Mouse (Mus musculus): Measurements from ENCODE around the gene Osgin1. TPM values are rescaled to one million over a fixed set of nuclear protein-coding genes. Genes with fewer than 3 reads are reported as not detected.
A peak's percentile ranks its signal among the peaks of the same experiment; 100 is the strongest.

Gene Osgin1
- polyA plus RNA-seq, 1 experiment from 2014 or later = 0.60 TPM

GRCm38 (mm10) chr8:119424740-119425139 lies 9.2 kb upstream of the Osgin1 start:
- H3K4me1 ChIP-seq = peaks cover 30% of the 10 kb centered on the region
- H3K27me3 ChIP-seq = no peaks in the 10 kb centered on the region
- H3K27ac ChIP-seq = 0 out of 2 replicates have a peak overlapping the region, but pooled peaks have one; percentile 2
- no peak for ATAC-seq (ENCODE audit: insufficient number of reproducible peaks, insufficient read depth, low FRiP score, low TSS enrichment, low read depth)
- no peaks in the 10 kb centered on the region for H3K9me3 ChIP-seq
- WGBS = 74% methylated on average over 10 of the region's 10 CpGs
- no peak overlapping the region for H3K4me3 ChIP-seq
- no peak overlapping the region for H3K4me2 ChIP-seq
- no peak overlapping the region for H3K9ac ChIP-seq
- no peaks in the 10 kb centered on the region for H3K36me3 ChIP-seq

- Histone ChIP-seq H3K27ac (no peak overlapping the region), H3K27me3 (no peaks in the 10 kb centered on the region), H3K9me3 (no peaks in the 10 kb centered on the region), H3K9ac (no peak overlapping the region), H3K4me2 (no peak overlapping the region), H3K4me3 (no peak overlapping the region), H3K36me3 (no peaks in the 10 kb centered on the region), H3K4me1 (peaks cover 31% of the 10 kb centered on the region)
- ATAC-seq (ENCODE audit: insufficient number of reproducible peaks, insufficient read depth, low FRiP score, low TSS enrichment, low read depth) = no peak
- WGBS = 88% methylated on average over 10 of the region's 10 CpGs
These were observed 8.4 kb upstream of the Osgin1 start for GRCm38 (mm10) chr8:119425533-119425932.

- WGBS = 77% methylated on average over 6 of the region's 6 CpGs
- H3K27me3 ChIP-seq = no peaks in the 10 kb centered on the region
- H3K4me1 ChIP-seq = peaks cover 28% of the 10 kb centered on the region
- H3K27ac ChIP-seq = 0 out of 2 replicates have a peak overlapping the region, but pooled peaks have one; percentile 33
- H3K9me3 ChIP-seq = no peaks in the 10 kb centered on the region
- no peak overlapping the region for H3K9ac ChIP-seq
- ATAC-seq (ENCODE audit: insufficient number of reproducible peaks, insufficient read depth, low FRiP score, low TSS enrichment, low read depth) = no peak
- no peak overlapping the region for H3K4me3 ChIP-seq
- no peak overlapping the region for H3K4me2 ChIP-seq
- H3K36me3 ChIP-seq = no peaks in the 10 kb centered on the region
These were observed 7.7 kb upstream of the Osgin1 start for GRCm38 (mm10) chr8:119426069-119426735.

- WGBS = 74% methylated on average over 12 of the region's 12 CpGs
- Histone ChIP-seq H3K4me1 (peaks cover 14% of the 10 kb centered on the region), H3K4me3 (no peak overlapping the region), H3K9me3 (no peaks in the 10 kb centered on the region), H3K36me3 (no peaks in the 10 kb centered on the region), H3K4me2 (no peak overlapping the region), H3K27ac (no peak overlapping the region), H3K9ac (no peak overlapping the region), H3K27me3 (no peaks in the 10 kb centered on the region)
- no peak for ATAC-seq (ENCODE audit: insufficient number of reproducible peaks, insufficient read depth, low FRiP score, low TSS enrichment, low read depth)
These were observed 6.1 kb upstream of the Osgin1 start for GRCm38 (mm10) chr8:119427634-119428349.

- Histone ChIP-seq H3K9ac (no peak overlapping the region), H3K4me2 (no peak overlapping the region), H3K4me3 (no peak overlapping the region), H3K27me3 (no peaks in the 10 kb centered on the region), H3K9me3 (no peaks in the 10 kb centered on the region), H3K27ac (no peak overlapping the region), H3K36me3 (no peaks in the 10 kb centered on the region), H3K4me1 (peaks cover 14% of the 10 kb centered on the region)
- 59% methylated on average over 7 of the region's 7 CpGs for whole genome bisulfite sequencing
- ATAC-seq (ENCODE audit: insufficient number of reproducible peaks, insufficient read depth, low FRiP score, low TSS enrichment, low read depth) = no peak
These were observed 5.6 kb upstream of the Osgin1 start for GRCm38 (mm10) chr8:119428350-119428740.

GRCm38 (mm10) chr8:119428766-119429327 lies 5.1 kb upstream of the Osgin1 start:
- H3K4me2 ChIP-seq = no peak overlapping the region
- no peaks in the 10 kb centered on the region for H3K27me3 ChIP-seq
- no peak for ATAC-seq (ENCODE audit: insufficient number of reproducible peaks, insufficient read depth, low FRiP score, low TSS enrichment, low read depth)
- 76% methylated on average over 5 of the region's 5 CpGs for WGBS
- peaks cover 11% of the 10 kb centered on the region for H3K4me1 ChIP-seq
- no peaks in the 10 kb centered on the region for H3K36me3 ChIP-seq
- no peak overlapping the region for H3K9ac ChIP-seq
- no peak overlapping the region for H3K27ac ChIP-seq
- no peak overlapping the region for H3K4me3 ChIP-seq
- no peaks in the 10 kb centered on the region for H3K9me3 ChIP-seq

- Histone ChIP-seq H3K4me1 (peaks cover 8% of the 10 kb centered on the region), H3K27me3 (no peaks in the 10 kb centered on the region), H3K4me2 (no peak overlapping the region), H3K4me3 (no peak overlapping the region), H3K9ac (no peak overlapping the region), H3K36me3 (no peaks in the 10 kb centered on the region), H3K27ac (no peak overlapping the region; the same call in 1 of the 2 replicates), H3K9me3 (no peaks in the 10 kb centered on the region)
- WGBS = 73% methylated on average over 3 of the region's 3 CpGs
- ATAC-seq (ENCODE audit: insufficient number of reproducible peaks, insufficient read depth, low FRiP score, low TSS enrichment, low read depth) = no peak
These were observed 4.4 kb upstream of the Osgin1 start for GRCm38 (mm10) chr8:119429552-119429951.

- Histone ChIP-seq H3K4me1 (peaks cover 8% of the 10 kb centered on the region), H3K4me3 (no peak overlapping the region), H3K9me3 (no peaks in the 10 kb centered on the region), H3K27me3 (no peaks in the 10 kb centered on the region), H3K4me2 (no peak overlapping the region), H3K27ac (no peak overlapping the region), H3K36me3 (no peaks in the 10 kb centered on the region), H3K9ac (no peak overlapping the region)
- ATAC-seq (ENCODE audit: insufficient number of reproducible peaks, insufficient read depth, low FRiP score, low TSS enrichment, low read depth) = no peak
- 58% methylated on average over 8 of the region's 8 CpGs for WGBS
These were observed 3.7 kb upstream of the Osgin1 start for GRCm38 (mm10) chr8:119430250-119430649.

GRCm38 (mm10) chr8:119430690-119431089 lies 3.2 kb upstream of the Osgin1 start:
- no peaks in the 10 kb centered on the region for H3K9me3 ChIP-seq
- no peaks in the 10 kb centered on the region for H3K36me3 ChIP-seq
- WGBS = 73% methylated on average over 7 of the region's 7 CpGs
- H3K4me3 ChIP-seq = no peak overlapping the region
- peaks cover 8% of the 10 kb centered on the region for H3K4me1 ChIP-seq
- H3K9ac ChIP-seq = no peak overlapping the region
- H3K27me3 ChIP-seq = no peaks in the 10 kb centered on the region
- no peak for ATAC-seq (ENCODE audit: insufficient number of reproducible peaks, insufficient read depth, low FRiP score, low TSS enrichment, low read depth)
- no peak overlapping the region for H3K4me2 ChIP-seq
- H3K27ac ChIP-seq = no peak overlapping the region

GRCm38 (mm10) chr8:119432372-119432771 lies 1.6 kb upstream of the Osgin1 start:
- H3K9ac ChIP-seq = no peak overlapping the region
- no peak overlapping the region for H3K4me2 ChIP-seq
- no peak overlapping the region for H3K4me3 ChIP-seq
- no peaks in the 10 kb centered on the region for H3K36me3 ChIP-seq
- no peak for ATAC-seq (ENCODE audit: insufficient number of reproducible peaks, insufficient read depth, low FRiP score, low TSS enrichment, low read depth)
- 39% methylated on average over 3 of the region's 3 CpGs for WGBS
- H3K9me3 ChIP-seq = no peaks in the 10 kb centered on the region
- peaks cover 14% of the 10 kb centered on the region for H3K4me1 ChIP-seq
- no peaks in the 10 kb centered on the region for H3K27me3 ChIP-seq
- no peak overlapping the region for H3K27ac ChIP-seq

GRCm38 (mm10) chr8:119434569-119434968 lies 645 bp downstream of the Osgin1 start:
- no peak for ATAC-seq (ENCODE audit: insufficient number of reproducible peaks, insufficient read depth, low FRiP score, low TSS enrichment, low read depth)
- no peak overlapping the region; the same call in 1 of the 2 replicates for H3K9ac ChIP-seq
- no peaks in the 10 kb centered on the region for H3K27me3 ChIP-seq
- 80% methylated on average over 6 of the region's 6 CpGs for WGBS
- H3K4me1 ChIP-seq = peaks cover 8% of the 10 kb centered on the region
- H3K27ac ChIP-seq = no peak overlapping the region
- no peak overlapping the region for H3K4me2 ChIP-seq
- H3K4me3 ChIP-seq = no peak overlapping the region
- H3K36me3 ChIP-seq = no peaks in the 10 kb centered on the region
- H3K9me3 ChIP-seq = no peaks in the 10 kb centered on the region

GRCm38 (mm10) chr8:119435527-119435926 lies 1.6 kb downstream of the Osgin1 start:
- no peaks in the 10 kb centered on the region for H3K27me3 ChIP-seq
- no peak overlapping the region for H3K4me2 ChIP-seq
- no peak overlapping the region for H3K4me3 ChIP-seq
- H3K27ac ChIP-seq = no peak overlapping the region
- no peak for ATAC-seq (ENCODE audit: insufficient number of reproducible peaks, insufficient read depth, low FRiP score, low TSS enrichment, low read depth)
- H3K9me3 ChIP-seq = no peaks in the 10 kb centered on the region
- H3K9ac ChIP-seq = no peak overlapping the region
- WGBS = 85% methylated on average over 7 of the region's 7 CpGs
- no peaks in the 10 kb centered on the region for H3K36me3 ChIP-seq
- peaks cover 13% of the 10 kb centered on the region for H3K4me1 ChIP-seq

Data from embryonic facial prominence, embryonic 13.5 days (tissue).